Mouse (Mus musculus) forebrain, postnatal 0 days (tissue): ENCODE measurements at regions not wholly inside any gene's neighbourhood (a gene's known extent, or its start where the extent isn't known, plus 50 kb on each side); places are given as distances from the start of the nearest gene placed in this dataset.

Experiments used
- ATAC-seq: fragments of 200-750 bp; cut with Nextera tagmentation; 2 replicates; pipeline ENCODE4 v1.8.0; 2017; ENCODE audit warnings: mild to moderate bottlenecking, moderate library complexity
- DNase-seq: peaks from one replicate; pipeline ENCODE4 v3.0.0-alpha.2; 2015
- H3K27ac ChIP-seq: fragments of 300-500 bp; sonication (generic); 2 replicates; pipeline ENCODE4 v1.5.1; 2014; ENCODE audit warnings: low read depth, mild to moderate bottlenecking, antibody characterized with exemption, low read length, moderate library complexity, mixed read lengths
- H3K27me3 ChIP-seq: fragments of 300-500 bp; sonication (generic); 2 replicates; pipeline ENCODE4 v1.6.1; 2014; ENCODE audit warnings: mild to moderate bottlenecking, low read length, mixed read lengths; ENCODE audit not compliant: insufficient read depth
- H3K36me3 ChIP-seq: fragments of 300-500 bp; sonication (generic); 2 replicates; pipeline ENCODE4 v1.6.1; 2014; ENCODE audit warnings: mild to moderate bottlenecking, moderate library complexity; ENCODE audit not compliant: insufficient read depth
- H3K4me1 ChIP-seq: fragments of 300-500 bp; sonication (generic); 2 replicates; pipeline ENCODE4 v1.6.1; 2014; ENCODE audit warnings: antibody characterized with exemption; ENCODE audit not compliant: insufficient read depth
- H3K4me2 ChIP-seq: fragments of 300-500 bp; sonication (generic); 2 replicates; pipeline ENCODE4 v1.6.1; 2014; ENCODE audit warnings: low read depth, mild to moderate bottlenecking, moderate library complexity
- H3K4me3 ChIP-seq: fragments of 300-500 bp; sonication (generic); 2 replicates; pipeline ENCODE4 v1.5.1; 2014; ENCODE audit warnings: low read depth, low read length, mixed read lengths
- H3K9ac ChIP-seq: fragments of 300-500 bp; sonication (generic); 2 replicates; pipeline ENCODE4 v1.6.1; 2014; ENCODE audit warnings: mild to moderate bottlenecking
- H3K9me3 ChIP-seq: fragments of 300-500 bp; sonication (generic); 2 replicates; pipeline ENCODE4 v1.6.1; 2016; ENCODE audit warnings: low read length
- CTCF ChIP-seq: sonication (generic); IDR thresholded peaks from 2 replicates; pipeline ENCODE4 v1.5.1; 2016; ENCODE audit warnings: antibody characterized with exemption, control low read depth, low read depth
- whole genome bisulfite sequencing: fragments of 180-500 bp; shearing (Covaris S2); extraction: QIAGEN DNeasy Blood & Tissue Kit; methylation state at CpG from one replicate; pipeline ENCODE4 v1.1.7; 2014; 5-methylcytosine and 5-hydroxymethylcytosine counted together

DNA sequence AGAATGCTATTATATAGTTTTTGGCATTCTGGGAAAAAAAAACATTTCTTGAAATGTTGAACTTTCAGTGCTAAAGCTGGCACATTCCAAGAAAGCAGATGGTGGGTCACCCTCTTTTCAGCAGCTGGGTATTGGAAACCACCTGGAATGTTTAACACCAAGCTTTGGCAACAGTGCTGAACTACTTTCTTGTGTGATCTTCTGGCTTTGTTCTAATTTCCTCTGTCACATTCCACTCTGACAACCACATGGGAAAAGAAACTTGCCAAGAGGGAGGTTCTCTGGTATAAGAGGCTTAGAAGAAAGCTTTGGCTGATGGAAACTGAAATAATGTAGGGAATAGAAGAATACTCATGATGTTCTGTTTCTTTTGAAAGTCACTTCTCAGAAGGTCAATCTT is 920.4 kb upstream of the Tenm4 start:
- Histone ChIP-seq H3K4me3 (no peak overlapping the region), H3K4me1 (no peaks in the 10 kb centered on the region), H3K27ac (no peak overlapping the region), H3K9ac (no peak overlapping the region), H3K9me3 (no peaks in the 10 kb centered on the region), H3K4me2 (no peak overlapping the region), H3K36me3 (no peaks in the 10 kb centered on the region), H3K27me3 (no peaks in the 10 kb centered on the region)
- ATAC-seq (peak; percentile 18; the same call in 1 of the 2 replicates), DNase-seq (peak; percentile 21)
- no peak for TF ChIP-seq CTCF

DNA sequence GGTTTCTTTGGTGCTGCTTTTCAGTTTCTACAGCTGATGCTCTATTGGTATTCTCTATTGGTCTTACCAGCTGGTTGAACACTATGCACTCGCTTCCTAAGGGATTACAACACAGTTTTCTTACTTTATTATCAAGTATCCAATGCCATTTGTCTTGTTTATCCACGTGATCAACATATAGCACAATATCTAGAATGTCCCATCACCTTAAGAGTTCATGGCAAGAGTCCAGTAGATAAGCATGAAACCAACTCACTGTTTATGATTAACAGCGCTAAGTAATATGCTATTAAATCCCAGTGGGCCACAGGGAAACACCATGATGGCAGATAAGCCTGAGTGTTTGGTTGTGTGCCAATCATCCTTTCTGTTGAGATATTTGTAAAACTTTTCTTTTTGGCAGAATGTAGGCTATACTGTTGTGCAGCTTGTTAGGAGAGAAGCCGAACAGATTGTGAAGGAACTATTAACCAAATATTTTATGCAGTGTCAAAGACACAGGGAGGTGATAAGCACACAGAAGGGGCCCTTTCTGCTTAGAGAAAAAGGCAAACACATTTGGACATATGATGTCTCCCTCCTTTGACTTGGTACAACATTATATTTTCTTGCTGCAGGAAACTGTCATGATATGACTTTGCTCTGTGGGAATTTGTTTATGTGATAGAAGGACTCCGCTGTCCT is 917.0 kb upstream of the Tenm4 start:
- Histone ChIP-seq H3K4me3 (no peak overlapping the region), H3K4me2 (no peak overlapping the region), H3K9me3 (no peaks in the 10 kb centered on the region), H3K27ac (no peak overlapping the region), H3K36me3 (no peaks in the 10 kb centered on the region), H3K9ac (no peak overlapping the region), H3K27me3 (no peaks in the 10 kb centered on the region), H3K4me1 (no peaks in the 10 kb centered on the region)
- 56% methylated on average over 5 of the region's 5 CpGs for WGBS
- DNase-seq (peak; percentile 66), ATAC-seq (peak; percentile 90)
- no peak for TF ChIP-seq CTCF

DNA sequence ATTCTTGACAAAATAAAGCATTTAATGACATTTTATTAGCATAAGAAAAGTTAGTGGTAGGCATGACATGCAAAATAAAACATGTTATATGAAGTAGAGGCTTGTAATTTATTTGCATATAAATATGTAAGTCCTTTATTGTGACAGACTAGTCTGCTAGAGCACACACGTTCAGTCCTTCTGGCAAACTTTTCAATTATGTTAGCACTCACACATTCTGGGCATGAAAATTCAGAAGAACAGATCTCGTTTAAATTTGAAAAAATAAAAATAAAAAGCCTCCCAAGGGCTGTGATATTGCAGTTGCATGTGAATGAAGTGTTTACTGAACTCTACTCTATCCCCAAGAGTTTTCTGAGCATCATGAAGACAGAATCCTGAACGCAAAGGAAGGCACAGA is 916.1 kb upstream of the Tenm4 start:
- no peaks in the 10 kb centered on the region for H3K36me3 ChIP-seq
- no peak overlapping the region for H3K4me2 ChIP-seq
- no peaks in the 10 kb centered on the region for H3K9me3 ChIP-seq
- no peaks in the 10 kb centered on the region for H3K4me1 ChIP-seq
- DNase-seq (peak; percentile 63), ATAC-seq (peak; percentile 84)
- no peak overlapping the region for H3K27ac ChIP-seq
- no peak overlapping the region for H3K4me3 ChIP-seq
- H3K9ac ChIP-seq, result no peak overlapping the region
- no peak for TF ChIP-seq CTCF
- no peaks in the 10 kb centered on the region for H3K27me3 ChIP-seq
- WGBS, result 21% methylated on average over 3 of the region's 3 CpGs

DNA sequence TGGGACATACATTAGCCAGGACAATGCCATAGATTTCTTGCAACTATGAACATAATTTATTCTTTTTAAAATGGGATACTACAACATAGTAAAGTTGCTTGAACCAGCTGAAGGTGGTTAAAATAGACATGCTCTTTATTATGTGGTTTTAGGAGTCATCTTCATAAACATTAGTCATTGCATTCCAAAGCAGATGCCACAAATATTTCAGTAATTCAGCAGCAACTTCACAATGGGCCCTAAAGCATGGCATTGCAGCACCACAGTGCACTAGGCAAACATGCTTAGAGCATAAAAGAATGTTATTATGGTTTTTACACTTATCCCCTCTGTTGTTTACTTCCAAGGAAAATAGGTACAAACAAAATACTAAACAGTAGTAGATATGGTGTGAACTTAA is 915.3 kb upstream of the Tenm4 start:
- DNase-seq, result no peak
- H3K9ac ChIP-seq, result no peak overlapping the region
- H3K27me3 ChIP-seq, result no peaks in the 10 kb centered on the region
- no peak overlapping the region for H3K4me2 ChIP-seq
- no peak for TF ChIP-seq CTCF
- H3K4me3 ChIP-seq, result no peak overlapping the region
- H3K4me1 ChIP-seq, result no peaks in the 10 kb centered on the region
- no peaks in the 10 kb centered on the region for H3K36me3 ChIP-seq
- ATAC-seq, result no peak
- no peak overlapping the region for H3K27ac ChIP-seq
- H3K9me3 ChIP-seq, result no peaks in the 10 kb centered on the region

- Histone ChIP-seq H3K9me3 (no peaks in the 10 kb centered on the region), H3K27ac (no peak overlapping the region), H3K4me2 (no peak overlapping the region), H3K4me3 (no peak overlapping the region), H3K27me3 (no peaks in the 10 kb centered on the region), H3K4me1 (no peaks in the 10 kb centered on the region), H3K9ac (no peak overlapping the region), H3K36me3 (no peaks in the 10 kb centered on the region)
- WGBS, result 91% methylated on average over 3 of the region's 3 CpGs
- no peak for DNase-seq
- ATAC-seq, result no peak
- TF ChIP-seq CTCF, result no peak
Measured at GRCm38 (mm10) chr7:95262942-95263341, 908.1 kb upstream of the Tenm4 start.

- H3K4me2 ChIP-seq, result no peak overlapping the region
- no peak for TF ChIP-seq CTCF
- WGBS, result 92% methylated on average over 1 of the region's 1 CpGs
Measured at GRCm38 (mm10) chr7:95277237-95277636, 893.8 kb upstream of the Tenm4 start.

GRCm38 (mm10) chr7:95313667-95314066 is 857.4 kb upstream of the Tenm4 start:
- Histone ChIP-seq H3K27me3 (no peaks in the 10 kb centered on the region), H3K4me2 (no peak overlapping the region), H3K4me3 (no peak overlapping the region), H3K9me3 (no peaks in the 10 kb centered on the region), H3K9ac (no peak overlapping the region), H3K27ac (no peak overlapping the region), H3K36me3 (no peaks in the 10 kb centered on the region), H3K4me1 (no peaks in the 10 kb centered on the region)
- ATAC-seq (no peak), DNase-seq (no peak)
- no peak for TF ChIP-seq CTCF
- WGBS, result 24% methylated on average over 1 of the region's 1 CpGs

More at GRCm38 (mm10) chr7:95277237-95277636, 893.8 kb upstream of the Tenm4 start:
- H3K9ac ChIP-seq, result no peak overlapping the region
- H3K36me3 ChIP-seq, result no peaks in the 10 kb centered on the region
- H3K27me3 ChIP-seq, result no peaks in the 10 kb centered on the region
- H3K27ac ChIP-seq, result no peak overlapping the region
- H3K9me3 ChIP-seq, result no peaks in the 10 kb centered on the region
- no peak overlapping the region for H3K4me3 ChIP-seq
- DNase-seq (no peak), ATAC-seq (no peak)
- H3K4me1 ChIP-seq, result no peaks in the 10 kb centered on the region
